Mouse (Mus musculus) olfactory bulb, adult 2 months (tissue): ENCODE measurements around the gene Olfr220. TPM values are rescaled to one million over a fixed set of nuclear protein-coding genes. Genes with fewer than 3 reads are reported as not detected.

Experiments used
- H3K27ac ChIP-seq: fragments of 200-500 bp; 2 replicates; pipeline ENCODE4 v1.5.1; 2012; ENCODE audit warnings: low read depth, low read length; ENCODE audit not compliant: insufficient read depth
- H3K4me1 ChIP-seq: fragments of 200-500 bp; 2 replicates; pipeline ENCODE4 v1.6.1; 2012; ENCODE audit warnings: low read length; ENCODE audit not compliant: control insufficient read depth, insufficient read depth
- H3K4me3 ChIP-seq: fragments of 200-500 bp; 2 replicates; pipeline ENCODE4 v1.5.1; 2012; ENCODE audit warnings: mild to moderate bottlenecking, low read depth, low read length, moderate library complexity; ENCODE audit not compliant: insufficient read depth
- CTCF ChIP-seq: fragments of 200-500 bp; IDR thresholded peaks from 2 replicates; pipeline ENCODE4 v1.5.1; 2012; ENCODE audit warnings: low read depth, mild to moderate bottlenecking, low read length, moderate library complexity; ENCODE audit not compliant: insufficient read depth
- POLR2A ChIP-seq: fragments of 200-500 bp; IDR thresholded peaks from 2 replicates; pipeline ENCODE4 v1.6.1; 2012; ENCODE audit warnings: mild to moderate bottlenecking, low read depth, low read length, moderate library complexity; ENCODE audit not compliant: insufficient read depth
- WGBS: fragments of 180-500 bp; shearing (Covaris S2); methylation state at CpG from one replicate; pipeline ENCODE4 v1.1.7; 2018; 5-methylcytosine and 5-hydroxymethylcytosine counted together
- polyA plus RNA-seq: library from polyadenylated mRNA; stranded (reverse); fragments of >200 nt; gene quantifications from 2 replicates; pipeline ENCODE4 v1.2.4, GENCODE M21; 2012; ENCODE audit warnings: low replicate concordance; ENCODE audit not compliant: missing spikeins, insufficient read depth, insufficient read length

Olfr220 gene
- not detected in 2 replicates for polyA plus RNA-seq

- TF ChIP-seq POLR2A (no peak), CTCF (no peak)
- 63% methylated on average over 1 of the region's 1 CpGs for WGBS
- no peak within 1 kb of the TSS for H3K4me3 ChIP-seq
- no peak within 1 kb of the TSS for H3K27ac ChIP-seq
- H3K4me1 ChIP-seq, result no peaks in the 10 kb centered on the region
Measured at GRCm38 (mm10) chr1:174441782-174442181, at the start of gene Olfr220. Gene Olfr220, plus strand, starts transcription at chr1:174442082.

DNA sequence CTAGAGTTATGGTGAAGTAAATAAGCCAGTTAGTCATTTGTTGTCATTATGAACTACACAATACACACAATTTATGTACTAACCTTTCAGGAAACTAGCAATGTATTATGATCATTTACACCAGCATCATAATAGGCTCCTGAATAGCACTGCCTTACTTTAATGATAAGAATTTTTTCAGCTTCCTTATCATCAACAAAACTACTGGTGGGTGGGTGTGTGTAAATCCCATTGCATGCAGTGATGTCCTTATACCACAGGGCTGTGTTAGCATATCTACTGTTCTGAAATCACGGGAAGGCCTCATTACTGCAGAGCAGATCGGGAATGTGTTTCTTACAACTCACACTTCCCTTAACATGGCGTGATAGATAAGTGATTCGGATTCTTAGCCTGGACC lies 18.9 kb upstream of the Olfr220 start:
- TF ChIP-seq POLR2A (no peak), CTCF (no peak)
- no peaks in the 10 kb centered on the region for H3K4me1 ChIP-seq
- no peak overlapping the region for H3K27ac ChIP-seq
- H3K4me3 ChIP-seq, result no peak overlapping the region
- WGBS, result 90% methylated on average over 4 of the region's 4 CpGs

DNA sequence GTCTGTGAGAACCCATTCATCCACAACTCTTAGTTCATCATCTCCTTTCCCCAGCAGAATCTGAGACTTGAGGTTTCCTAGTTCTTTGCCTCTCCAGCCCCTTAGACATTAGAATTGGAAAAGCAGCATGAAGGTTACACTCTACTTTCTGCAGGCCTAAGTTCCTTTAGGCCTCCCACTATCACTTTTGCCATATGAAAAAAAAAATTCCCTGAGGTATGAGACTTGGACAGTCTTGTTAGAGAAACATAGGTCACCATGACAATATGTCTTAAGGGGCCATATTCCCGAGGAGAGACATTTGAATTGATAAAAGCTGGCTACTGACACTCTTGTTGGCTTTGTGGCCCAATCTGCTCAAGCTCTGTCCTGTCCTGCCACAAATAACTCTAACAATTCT lies 18.1 kb upstream of the Olfr220 start, which contains the start of gene Olfr414:
Olfr414 (plus strand) TSS at position 301 of the 400 bp plus-strand sequence.
- whole genome bisulfite sequencing, result 67% methylated on average over 1 of the region's 1 CpGs
- no peak within 1 kb of the TSS for H3K4me3 ChIP-seq
- no peak within 1 kb of the TSS for H3K27ac ChIP-seq
- TF ChIP-seq POLR2A (no peak), CTCF (no peak)
- no peaks in the 10 kb centered on the region for H3K4me1 ChIP-seq

GRCm38 (mm10) chr1:174426180-174426986 lies 15.5 kb upstream of the Olfr220 start:
- Histone ChIP-seq H3K4me3 (no peak overlapping the region), H3K4me1 (no peaks in the 10 kb centered on the region), H3K27ac (no peak overlapping the region)
- no peak for TF ChIP-seq CTCF
- TF ChIP-seq POLR2A, result no peak
- 67% methylated on average over 3 of the region's 3 CpGs for WGBS

DNA sequence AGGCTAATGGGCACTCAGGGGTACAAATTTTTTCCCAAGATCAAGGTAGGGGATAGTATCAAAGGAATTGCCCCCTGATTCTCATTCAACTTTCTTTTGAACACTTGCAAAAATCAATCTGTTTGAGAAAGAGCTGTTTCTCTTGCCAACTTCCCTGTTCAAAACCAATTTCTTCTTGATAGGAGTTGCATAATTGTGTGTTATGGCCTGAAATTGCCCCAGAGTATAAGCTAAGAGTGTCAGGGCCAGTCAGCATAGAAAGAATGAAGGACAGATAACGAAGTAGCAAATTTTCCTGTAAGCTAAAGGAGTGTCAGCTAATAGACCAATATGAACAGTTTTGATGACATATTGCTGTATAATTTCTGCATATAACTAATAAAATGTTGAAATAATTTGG lies 14.5 kb upstream of the Olfr220 start:
- Histone ChIP-seq H3K4me3 (no peak overlapping the region), H3K4me1 (no peaks in the 10 kb centered on the region), H3K27ac (no peak overlapping the region)
- WGBS, result 93% methylated on average over 1 of the region's 1 CpGs
- no peak for TF ChIP-seq CTCF
- no peak for TF ChIP-seq POLR2A

GRCm38 (mm10) chr1:174428407-174428806 lies 13.5 kb upstream of the Olfr220 start:
- Histone ChIP-seq H3K4me3 (no peak overlapping the region), H3K4me1 (no peaks in the 10 kb centered on the region), H3K27ac (no peak overlapping the region)
- 92% methylated on average over 2 of the region's 2 CpGs for WGBS
- TF ChIP-seq CTCF, result no peak
- TF ChIP-seq POLR2A, result no peak

DNA sequence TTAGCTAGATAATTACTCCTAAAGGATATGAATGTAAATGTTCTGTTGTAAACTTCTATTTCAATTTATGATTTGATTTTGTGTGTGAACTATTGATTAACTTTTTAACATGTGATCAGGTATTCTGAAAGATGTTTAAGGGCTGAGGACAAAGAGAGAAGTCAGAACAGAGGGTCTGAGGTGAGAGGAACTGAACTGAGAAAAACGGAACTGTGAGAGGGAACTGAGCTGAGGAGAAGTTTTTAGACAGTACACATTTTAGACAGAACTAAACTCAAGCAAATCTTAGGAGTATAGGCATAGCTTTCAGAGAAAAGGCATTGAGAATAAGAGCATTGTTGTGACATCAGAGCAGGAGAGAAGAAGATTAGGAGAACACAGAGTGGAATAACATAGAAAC lies 7.8 kb upstream of the Olfr220 start:
- no peaks in the 10 kb centered on the region for H3K4me1 ChIP-seq
- no peak overlapping the region for H3K4me3 ChIP-seq
- no peak overlapping the region for H3K27ac ChIP-seq
- WGBS, result 47% methylated on average over 1 of the region's 1 CpGs
- TF ChIP-seq POLR2A, result no peak
- TF ChIP-seq CTCF, result no peak

- TF ChIP-seq CTCF (no peak), POLR2A (no peak)
- Histone ChIP-seq H3K4me1 (no peaks in the 10 kb centered on the region), H3K4me3 (no peak overlapping the region), H3K27ac (no peak overlapping the region)
- WGBS, result 93% methylated on average over 2 of the region's 2 CpGs
Measured at GRCm38 (mm10) chr1:174455100-174455499, 13.2 kb downstream of the Olfr220 start.

DNA sequence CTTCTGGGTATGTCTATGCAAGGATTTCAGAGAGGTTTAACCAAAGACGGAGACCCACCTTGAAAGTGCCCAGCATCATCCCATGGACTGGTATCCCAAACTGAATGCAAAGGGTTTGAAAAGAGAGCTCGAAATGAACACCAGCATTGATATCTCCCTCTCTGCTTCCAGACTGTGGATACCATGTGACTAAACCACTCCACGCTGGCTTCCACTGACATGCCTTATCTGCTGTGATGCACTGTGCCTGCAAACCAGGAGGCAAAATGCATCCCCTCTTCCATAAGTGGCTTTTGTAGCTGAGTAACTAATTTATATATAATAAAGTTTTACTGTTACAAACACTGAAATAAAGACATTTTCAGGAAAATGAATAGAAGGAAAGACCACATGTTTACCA lies 23.5 kb downstream of the Olfr220 start:
- WGBS, result 87% methylated on average over 3 of the region's 3 CpGs
- TF ChIP-seq CTCF (no peak), POLR2A (no peak)
- H3K27ac ChIP-seq, result no peak overlapping the region
- no peak overlapping the region for H3K4me3 ChIP-seq
- no peaks in the 10 kb centered on the region for H3K4me1 ChIP-seq

DNA sequence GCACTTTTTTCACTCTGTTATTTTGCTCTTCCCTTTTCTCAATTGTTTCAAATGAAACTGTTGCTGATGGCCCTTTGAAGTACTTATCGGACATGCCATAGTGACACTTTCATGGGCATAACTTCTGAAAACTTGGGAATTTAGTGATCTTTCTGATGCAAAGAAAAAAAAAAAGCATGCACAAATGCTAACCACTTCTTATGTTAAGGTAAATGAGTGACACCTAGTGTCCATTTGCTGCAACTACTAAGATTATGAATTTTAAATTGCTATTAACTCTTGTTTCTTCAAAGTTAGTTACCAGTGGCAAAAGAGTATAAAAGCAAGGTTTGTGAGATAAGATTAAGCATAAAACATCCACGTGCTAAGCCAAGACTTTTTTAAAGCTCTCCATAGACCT lies 24.4 kb downstream of the Olfr220 start:
- no peak for TF ChIP-seq POLR2A
- no peak for TF ChIP-seq CTCF
- 33% methylated on average over 2 of the region's 2 CpGs for WGBS
- Histone ChIP-seq H3K4me3 (no peak overlapping the region), H3K27ac (no peak overlapping the region), H3K4me1 (no peaks in the 10 kb centered on the region)
